Comparison of ENCODE assay signal across 13 mouse cellular contexts in the genomic region with DNA sequence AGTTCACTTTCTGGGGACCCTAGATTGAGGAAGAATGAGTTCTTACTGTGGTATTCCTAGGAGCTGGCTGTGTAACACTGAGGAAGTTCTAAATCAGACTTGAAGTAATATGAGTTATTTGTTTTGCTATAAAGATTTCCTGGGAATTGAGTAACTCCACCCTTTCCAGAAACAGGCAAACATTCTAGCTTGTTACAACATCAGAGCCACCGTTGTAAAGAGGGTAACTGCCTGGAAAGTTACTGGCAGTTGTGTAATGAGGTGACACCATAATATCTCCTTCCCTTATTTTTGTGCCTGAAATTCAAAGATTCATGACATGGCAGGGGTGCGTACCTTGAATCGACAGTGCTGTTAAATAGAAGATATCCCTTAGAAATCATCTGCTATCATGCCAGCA. TPM values are rescaled to one million over a fixed set of nuclear protein-coding genes. Genes with fewer than 3 reads are reported as not detected.
DNase-seq lines count a peak whose midpoint lies in the region; ATAC-seq and TF ChIP-seq lines count a peak whose summit lies in the region.
"Had no signal": no experiment of that assay in that cellular context is flagged by ENCODE, and none has a peak within 500 bp of the region (broad histone marks: within the 10 kb centered on the region; RNA-seq: fewer than 3 reads in every experiment).

No protein-coding gene starts in this region.

- no peak overlapping the region for H3K4me3 ChIP-seq in kidney, embryonic 16.5 days (ENCODE audit: low read length)
- no peak overlapping the region for H3K4me3 ChIP-seq in hindbrain, postnatal 0 days (ENCODE audit: low read length)
- H3K4me3 ChIP-seq: hindbrain, embryonic 10.5 days had no signal

- no peak overlapping the region for H3K9ac ChIP-seq in kidney, embryonic 16.5 days (replicated peaks; ENCODE audit: low read length)
- H3K9ac ChIP-seq in hindbrain, postnatal 0 days (replicated peaks; ENCODE audit: low read length), result no peak overlapping the region
- H3K9ac ChIP-seq: liver, embryonic 14.5 days had no signal

- WGBS in kidney, embryonic 16.5 days, result 63% methylated on average over 3 of the region's 3 CpGs
- WGBS in hindbrain, postnatal 0 days, result 87% methylated on average over 3 of the region's 3 CpGs

- H3K9me3 ChIP-seq in kidney, embryonic 16.5 days (ENCODE audit: low read length), result no peaks in the 10 kb centered on the region
- H3K9me3 ChIP-seq in hindbrain, postnatal 0 days (ENCODE audit: low read length), result no peaks in the 10 kb centered on the region
- H3K9me3 ChIP-seq: hindbrain, embryonic 10.5 days had no signal

- H3K27ac ChIP-seq in kidney, embryonic 16.5 days (ENCODE audit: low read length), result no peak overlapping the region
- no peak overlapping the region for H3K27ac ChIP-seq in hindbrain, postnatal 0 days
- H3K27ac ChIP-seq: hindbrain, embryonic 10.5 days; liver, embryonic 14.5 days had no signal

- peak; percentile 27 for DNase-seq in gastrocnemius, adult 18-20 months (ENCODE audit: low spot score)
- DNase-seq in gastrocnemius, postnatal 14 days, result no peak
- peak; percentile 16 for DNase-seq in kidney, postnatal 14 days
- DNase-seq in fibroblast of lung, adult 2 months (ENCODE audit: low read depth), result peak; percentile 47
- no peak for DNase-seq in hindbrain, postnatal 0 days (ENCODE audit: low spot score)
- no peak for DNase-seq in heart, postnatal 14 days
- DNase-seq: cerebellum, adult 8-10 months; embryo, embryonic 11 days had no signal

- H3K27me3 ChIP-seq in kidney, embryonic 16.5 days (ENCODE audit: insufficient read depth, low read length), result no peaks in the 10 kb centered on the region
- no peaks in the 10 kb centered on the region for H3K27me3 ChIP-seq in hindbrain, postnatal 0 days (ENCODE audit: insufficient read depth, low read length)

- TF ChIP-seq CTCF in hindbrain, postnatal 0 days (IDR thresholded peaks at IDR 0.05; ENCODE audit: low read depth), result no peak

- intact Hi-C loops in gastrocnemius, postnatal 14 days (cut with DNase I; ENCODE audit: low total_unique reads), result no loop called here
- intact Hi-C loops in heart, postnatal 14 days (cut with DNase I), result no loop called here

- no peak for ATAC-seq in kidney, embryonic 16.5 days (ENCODE audit: low FRiP score, low TSS enrichment)
- ATAC-seq in neutrophil, adult 5-6 weeks (ENCODE audit: extremely low read depth, insufficient number of reproducible peaks, low FRiP score, poor library complexity, severe bottlenecking), result peak; percentile 76
- no peak for ATAC-seq in hindbrain, postnatal 0 days
- ATAC-seq: intestine, postnatal 0 days had no signal

- H3K4me1 ChIP-seq in kidney, embryonic 16.5 days (ENCODE audit: insufficient read depth, low read length), result no peaks in the 10 kb centered on the region
- H3K4me1 ChIP-seq in hindbrain, postnatal 0 days (ENCODE audit: insufficient read depth, low read length), result no peaks in the 10 kb centered on the region
- H3K4me1 ChIP-seq: hindbrain, embryonic 10.5 days had no signal

- H3K36me3 ChIP-seq in kidney, embryonic 16.5 days (ENCODE audit: insufficient read depth, low read length), result no peaks in the 10 kb centered on the region
- no peaks in the 10 kb centered on the region for H3K36me3 ChIP-seq in hindbrain, postnatal 0 days (ENCODE audit: insufficient read depth, low read length)
- H3K36me3 ChIP-seq: hindbrain, embryonic 10.5 days had no signal

- H3K4me2 ChIP-seq in kidney, embryonic 16.5 days (replicated peaks; ENCODE audit: low read depth, low read length), result no peak overlapping the region
- no peak overlapping the region for H3K4me2 ChIP-seq in hindbrain, postnatal 0 days (ENCODE audit: low read depth, low read length)

RNA-seq across cellular contexts. Expression of a gene that starts 24.6 kb away (rescaled TPM):
- 1 to 10 TPM; 4.2 to 8.2 TPM for total RNA-seq in gastrocnemius, adult 18-20 months (2021)
- 1 to 10 TPM; 6.2 to 6.3 TPM for total RNA-seq in gastrocnemius, postnatal 14 days (2021)
- 1.6 and 2.0 TPM in 2 replicates for polyA plus RNA-seq in kidney, embryonic 16.5 days (2015; fragmentation: Nextera tagmentation; extraction: Ambion mirVana)
- total RNA-seq in neutrophil, adult 5-6 weeks (2017), result 58.1 and 60.4 TPM in 2 replicates
- 2.0 and 6.5 TPM in 2 replicates for total RNA-seq in hindbrain, postnatal 0 days (2014; rRNA removed)
- 0.50 and 0.58 TPM in 2 replicates for polyA plus RNA-seq in hindbrain, postnatal 0 days (2015; fragmentation: Nextera tagmentation; extraction: Ambion mirVana)
- 10 to 100 TPM; 13.0 to 17.4 TPM for total RNA-seq in heart, postnatal 14 days (2021)

Comparison
In these comparisons a context has a peak if more than half of its experiments do, and no peak if none do; other contexts are left out.
1. DNase-seq: peak in gastrocnemius, adult 18-20 months (single experiment), kidney, postnatal 14 days (single experiment) and fibroblast of lung, adult 2 months (single experiment); none in gastrocnemius, postnatal 14 days (single experiment), hindbrain, postnatal 0 days (single experiment) and heart, postnatal 14 days (0 of 2).